Mouse (Mus musculus): ENCODE data around the gene Hist2h2aa2. TPM values are rescaled to one million over a fixed set of nuclear protein-coding genes. Genes with fewer than 3 reads are reported as not detected.
A peak's percentile ranks its signal among the peaks of the same experiment; 100 is the strongest.

Hist2h2aa2 gene
- polyA plus RNA-seq, 1 experiment from 2014 or later, result 26.6 TPM

- Histone ChIP-seq H3K4me3 (peak overlapping the region; percentile 74), H3K27ac (replicated peaks) (peak overlapping the region; percentile 97), H3K4me1 (peaks cover 34% of the 10 kb centered on the region), H3K36me3 (replicated peaks) (peaks cover 8% of the 10 kb centered on the region), H3K27me3 (replicated peaks; ENCODE audit: low read depth, poor library complexity, severe bottlenecking) (peaks cover 13% of the 10 kb centered on the region; the same call in 1 of the 2 replicates), H3K9me3 (no peaks in the 10 kb centered on the region)
- peak; percentile 91 for DNase-seq (ENCODE audit: low spot score)
- WGBS, result under 1% methylated on average over 50 of the region's 50 CpGs
Observed at GRCm38 (mm10) chr3:96197129-96197749, 42.8 kb downstream of the Hist2h2aa2 start.

- peaks cover 8% of the 10 kb centered on the region for H3K36me3 ChIP-seq (replicated peaks)
- H3K4me3 ChIP-seq, result peak overlapping the region; percentile 74
- 22% methylated on average over 27 of the region's 27 CpGs for WGBS
- peaks cover 34% of the 10 kb centered on the region for H3K4me1 ChIP-seq
- no peaks in the 10 kb centered on the region for H3K9me3 ChIP-seq
- H3K27me3 ChIP-seq (replicated peaks; ENCODE audit: low read depth, poor library complexity, severe bottlenecking), result peaks cover 13% of the 10 kb centered on the region; the same call in 1 of the 2 replicates
- no peak for DNase-seq (ENCODE audit: low spot score)
- peak overlapping the region; percentile 97 for H3K27ac ChIP-seq (replicated peaks)
Observed at GRCm38 (mm10) chr3:96196437-96197128, 43.5 kb downstream of the Hist2h2aa2 start.

GRCm38 (mm10) chr3:96195616-96196313 is 44.3 kb downstream of the Hist2h2aa2 start:
- Histone ChIP-seq H3K9me3 (no peaks in the 10 kb centered on the region), H3K27me3 (replicated peaks; ENCODE audit: low read depth, poor library complexity, severe bottlenecking) (peaks cover 13% of the 10 kb centered on the region; the same call in 1 of the 2 replicates), H3K36me3 (replicated peaks) (peaks cover 8% of the 10 kb centered on the region), H3K27ac (replicated peaks) (0 out of 2 replicates have a peak overlapping the region, but pooled peaks have one; percentile 97), H3K4me1 (peaks cover 34% of the 10 kb centered on the region), H3K4me3 (peak overlapping the region; percentile 74; the same call in 1 of the 2 replicates)
- DNase-seq (ENCODE audit: low spot score), result no peak
- WGBS, result 90% methylated on average over 11 of the region's 11 CpGs

- DNase-seq (ENCODE audit: low spot score), result no peak
- Histone ChIP-seq H3K27ac (replicated peaks) (no peak overlapping the region), H3K4me1 (peaks cover 34% of the 10 kb centered on the region), H3K36me3 (replicated peaks) (peaks cover 8% of the 10 kb centered on the region), H3K4me3 (no peak overlapping the region), H3K27me3 (replicated peaks; ENCODE audit: low read depth, poor library complexity, severe bottlenecking) (peaks cover 13% of the 10 kb centered on the region; the same call in 1 of the 2 replicates), H3K9me3 (no peaks in the 10 kb centered on the region)
- 88% methylated on average over 10 of the region's 10 CpGs for WGBS
Observed at GRCm38 (mm10) chr3:96194966-96195365, 45.1 kb downstream of the Hist2h2aa2 start.

GRCm38 (mm10) chr3:96192977-96193376 is 47.1 kb downstream of the Hist2h2aa2 start:
- 53% methylated on average over 12 of the region's 12 CpGs for WGBS
- Histone ChIP-seq H3K4me3 (peak overlapping the region; percentile 11; the same call in 1 of the 2 replicates), H3K27ac (replicated peaks) (no peak overlapping the region), H3K4me1 (peaks cover 27% of the 10 kb centered on the region), H3K36me3 (replicated peaks) (peaks cover 8% of the 10 kb centered on the region), H3K27me3 (replicated peaks; ENCODE audit: low read depth, poor library complexity, severe bottlenecking) (peaks cover 6% of the 10 kb centered on the region; the same call in 1 of the 2 replicates), H3K9me3 (no peaks in the 10 kb centered on the region)
- peak; percentile 44 for DNase-seq (ENCODE audit: low spot score)

Small RNAs within 50 kb of the gene (microRNA-seq; reads per million reads assigned to microRNA genes)
- gene Gm44492 (1.2 reads per million), gene Gm47311 (not detected), gene Gm47313 (not detected)

Other genes starting within 250 kb of the Hist2h2aa2 start
- gene Plekho1, start 244.3 kb downstream of the Hist2h2aa2 start, polyA plus RNA-seq (2016; fragmentation: Nextera tagmentation; extraction: Ambion mirVana), result 73.2 and 78.5 TPM in 2 replicates
- 22.4 and 26.5 TPM in 2 replicates for gene Vps45, start 181.8 kb downstream of the Hist2h2aa2 start, polyA plus RNA-seq (2016; fragmentation: Nextera tagmentation; extraction: Ambion mirVana)
- 20.8 and 21.7 TPM in 2 replicates for gene Otud7b, start 135.7 kb downstream of the Hist2h2aa2 start, polyA plus RNA-seq (2016; fragmentation: Nextera tagmentation; extraction: Ambion mirVana)
- gene Mtmr11, start 78.3 kb downstream of the Hist2h2aa2 start, polyA plus RNA-seq (2016; fragmentation: Nextera tagmentation; extraction: Ambion mirVana), result 8.0 and 12.5 TPM in 2 replicates
- 299 and 302 TPM in 2 replicates for gene Sf3b4, start 67.9 kb downstream of the Hist2h2aa2 start, polyA plus RNA-seq (2016; fragmentation: Nextera tagmentation; extraction: Ambion mirVana)
- 3.0 and 3.9 TPM in 2 replicates for gene Sv2a, start 59.1 kb downstream of the Hist2h2aa2 start, polyA plus RNA-seq (2016; fragmentation: Nextera tagmentation; extraction: Ambion mirVana)
- gene Bola1, start 20.6 kb downstream of the Hist2h2aa2 start, polyA plus RNA-seq (2016; fragmentation: Nextera tagmentation; extraction: Ambion mirVana), result 76.4 and 80.4 TPM in 2 replicates
- 0.92 and 1.4 TPM in 2 replicates for gene Hist2h2ab, start 20.4 kb downstream of the Hist2h2aa2 start, polyA plus RNA-seq (2016; fragmentation: Nextera tagmentation; extraction: Ambion mirVana)
- 11.7 and 12.5 TPM in 2 replicates for gene Hist2h2ac, start 19.4 kb downstream of the Hist2h2aa2 start, polyA plus RNA-seq (2016; fragmentation: Nextera tagmentation; extraction: Ambion mirVana)
- 6.4 and 7.8 TPM in 2 replicates for gene Hist2h2be, start 19.2 kb downstream of the Hist2h2aa2 start, polyA plus RNA-seq (2016; fragmentation: Nextera tagmentation; extraction: Ambion mirVana)
- 4.9 and 6.6 TPM in 2 replicates for gene Hist2h3c2, start 1.1 kb downstream of the Hist2h2aa2 start, polyA plus RNA-seq (2016; fragmentation: Nextera tagmentation; extraction: Ambion mirVana)
- 4.8 and 8.6 TPM in 2 replicates for gene Hist2h2aa1, start 5.2 kb upstream of the Hist2h2aa2 start, polyA plus RNA-seq (2016; fragmentation: Nextera tagmentation; extraction: Ambion mirVana)
- 0.52 and 0.81 TPM in 2 replicates for gene Hist2h3c1, start 6.4 kb upstream of the Hist2h2aa2 start, polyA plus RNA-seq (2016; fragmentation: Nextera tagmentation; extraction: Ambion mirVana)
- gene Hist2h4, start 23.0 kb upstream of the Hist2h2aa2 start, polyA plus RNA-seq (2016; fragmentation: Nextera tagmentation; extraction: Ambion mirVana), result 12.8 TPM in 2 replicates
- gene Hist2h3b, start 28.4 kb upstream of the Hist2h2aa2 start, polyA plus RNA-seq (2016; fragmentation: Nextera tagmentation; extraction: Ambion mirVana), result 44.4 and 48.2 TPM in 2 replicates
- 5.8 and 11.3 TPM in 2 replicates for gene Hist2h2bb, start 29.5 kb upstream of the Hist2h2aa2 start, polyA plus RNA-seq (2016; fragmentation: Nextera tagmentation; extraction: Ambion mirVana)
- gene Fcgr1, start 53.7 kb upstream of the Hist2h2aa2 start, polyA plus RNA-seq (2016; fragmentation: Nextera tagmentation; extraction: Ambion mirVana), result 1.0 and 1.3 TPM in 2 replicates
- gene BC107364, start 212.0 kb upstream of the Hist2h2aa2 start, polyA plus RNA-seq (2016; fragmentation: Nextera tagmentation; extraction: Ambion mirVana), result not detected in 2 replicates